Mouse (Mus musculus): Measurements from ENCODE around the gene Tmem236. TPM values are rescaled to one million over a fixed set of nuclear protein-coding genes. Genes with fewer than 3 reads are reported as not detected.

The Tmem236 gene
- polyA plus RNA-seq (2016; fragmentation: Nextera tagmentation; extraction: Ambion mirVana) = 0.12 TPM in 1 of 2 replicates, not detected in the other

GRCm38 (mm10) chr2:14174334-14174733 is at the start of gene Tmem236:
Gene Tmem236 (plus strand): TSS chr2:14174523.
- no peak within 1 kb of the TSS for H3K27ac ChIP-seq
- H3K4me3 ChIP-seq = no peak within 1 kb of the TSS
- H3K27me3 ChIP-seq (replicated peaks) = no peaks in the 10 kb centered on the region
- no peaks in the 10 kb centered on the region for H3K9me3 ChIP-seq (replicated peaks)
- ATAC-seq = no peak
- peaks cover 7% of the 10 kb centered on the region for H3K4me1 ChIP-seq
- no peak within 1 kb of the TSS for H3K4me2 ChIP-seq
- no peak within 1 kb of the TSS for H3K9ac ChIP-seq
- H3K36me3 ChIP-seq = no peaks in the 10 kb centered on the region
- WGBS (ENCODE audit: insufficient replicate concordance) = 76% methylated on average over 3 of the region's 3 CpGs

GRCm38 (mm10) chr2:14126387-14126786 is 47.9 kb upstream of the Tmem236 start:
- no peak for ATAC-seq
- 77% methylated on average over 6 of the region's 6 CpGs for WGBS (ENCODE audit: insufficient replicate concordance)

GRCm38 (mm10) chr2:14127629-14128028 is 46.7 kb upstream of the Tmem236 start:
- no peak overlapping the region for H3K4me2 ChIP-seq
- no peak for ATAC-seq
- no peaks in the 10 kb centered on the region for H3K4me1 ChIP-seq
- no peak overlapping the region for H3K27ac ChIP-seq
- 77% methylated on average over 3 of the region's 3 CpGs for WGBS (ENCODE audit: insufficient replicate concordance)
- no peaks in the 10 kb centered on the region for H3K9me3 ChIP-seq (replicated peaks)
- peaks cover 51% of the 10 kb centered on the region for H3K36me3 ChIP-seq
- no peaks in the 10 kb centered on the region for H3K27me3 ChIP-seq (replicated peaks)
- no peak overlapping the region for H3K4me3 ChIP-seq
- no peak overlapping the region for H3K9ac ChIP-seq

More at GRCm38 (mm10) chr2:14126387-14126786, 47.9 kb upstream of the Tmem236 start:
- H3K4me1 ChIP-seq = no peaks in the 10 kb centered on the region
- no peaks in the 10 kb centered on the region for H3K9me3 ChIP-seq (replicated peaks)
- H3K4me2 ChIP-seq = no peak overlapping the region
- H3K27me3 ChIP-seq (replicated peaks) = no peaks in the 10 kb centered on the region
- H3K4me3 ChIP-seq = no peak overlapping the region
- H3K9ac ChIP-seq = no peak overlapping the region
- H3K27ac ChIP-seq = no peak overlapping the region
- H3K36me3 ChIP-seq = peaks cover 38% of the 10 kb centered on the region

- no peaks in the 10 kb centered on the region for H3K9me3 ChIP-seq (replicated peaks)
- no peak overlapping the region for H3K9ac ChIP-seq
- ATAC-seq = no peak
- no peaks in the 10 kb centered on the region for H3K4me1 ChIP-seq
- no peak overlapping the region for H3K27ac ChIP-seq
- H3K4me3 ChIP-seq = no peak overlapping the region
- WGBS (ENCODE audit: insufficient replicate concordance) = 60% methylated on average over 12 of the region's 12 CpGs
- H3K4me2 ChIP-seq = no peak overlapping the region
- H3K36me3 ChIP-seq = peaks cover 64% of the 10 kb centered on the region
- H3K27me3 ChIP-seq (replicated peaks) = no peaks in the 10 kb centered on the region
Measured at GRCm38 (mm10) chr2:14130641-14131339, 43.5 kb upstream of the Tmem236 start.

- H3K9me3 ChIP-seq (replicated peaks) = no peaks in the 10 kb centered on the region
- no peaks in the 10 kb centered on the region for H3K27me3 ChIP-seq (replicated peaks)
- H3K27ac ChIP-seq = no peak overlapping the region
- no peaks in the 10 kb centered on the region for H3K4me1 ChIP-seq
- 86% methylated on average over 4 of the region's 4 CpGs for WGBS (ENCODE audit: insufficient replicate concordance)
- peaks cover 65% of the 10 kb centered on the region for H3K36me3 ChIP-seq
- no peak overlapping the region for H3K4me2 ChIP-seq
- H3K4me3 ChIP-seq = no peak overlapping the region
- H3K9ac ChIP-seq = no peak overlapping the region
- no peak for ATAC-seq
Measured at GRCm38 (mm10) chr2:14132468-14133326, 41.6 kb upstream of the Tmem236 start.

GRCm38 (mm10) chr2:14136906-14137305 is 37.4 kb upstream of the Tmem236 start:
- no peak for ATAC-seq
- Histone ChIP-seq H3K4me1 (no peaks in the 10 kb centered on the region), H3K9me3 (replicated peaks) (no peaks in the 10 kb centered on the region), H3K4me2 (no peak overlapping the region), H3K4me3 (no peak overlapping the region), H3K36me3 (peaks cover 70% of the 10 kb centered on the region), H3K9ac (no peak overlapping the region), H3K27ac (no peak overlapping the region), H3K27me3 (replicated peaks) (no peaks in the 10 kb centered on the region)
- 81% methylated on average over 3 of the region's 3 CpGs for WGBS (ENCODE audit: insufficient replicate concordance)

GRCm38 (mm10) chr2:14139590-14139989 is 34.7 kb upstream of the Tmem236 start:
- Histone ChIP-seq H3K27me3 (replicated peaks) (no peaks in the 10 kb centered on the region), H3K36me3 (peaks cover 73% of the 10 kb centered on the region), H3K4me2 (no peak overlapping the region), H3K9ac (no peak overlapping the region), H3K27ac (no peak overlapping the region), H3K4me3 (no peak overlapping the region), H3K9me3 (replicated peaks) (no peaks in the 10 kb centered on the region), H3K4me1 (no peaks in the 10 kb centered on the region)
- no peak for ATAC-seq
- WGBS (ENCODE audit: insufficient replicate concordance) = 82% methylated on average over 6 of the region's 6 CpGs

GRCm38 (mm10) chr2:14140044-14140443 is 34.3 kb upstream of the Tmem236 start:
- Histone ChIP-seq H3K36me3 (peaks cover 77% of the 10 kb centered on the region), H3K9ac (no peak overlapping the region), H3K27ac (no peak overlapping the region), H3K9me3 (replicated peaks) (no peaks in the 10 kb centered on the region), H3K4me1 (no peaks in the 10 kb centered on the region), H3K4me3 (no peak overlapping the region), H3K27me3 (replicated peaks) (no peaks in the 10 kb centered on the region), H3K4me2 (no peak overlapping the region)
- 87% methylated on average over 2 of the region's 2 CpGs for WGBS (ENCODE audit: insufficient replicate concordance)
- ATAC-seq = no peak

- no peak overlapping the region for H3K4me3 ChIP-seq
- H3K27me3 ChIP-seq (replicated peaks) = no peaks in the 10 kb centered on the region
- no peak overlapping the region for H3K4me2 ChIP-seq
- WGBS (ENCODE audit: insufficient replicate concordance) = 75% methylated on average over 3 of the region's 3 CpGs
- H3K4me1 ChIP-seq = no peaks in the 10 kb centered on the region
- no peak for ATAC-seq
- peaks cover 64% of the 10 kb centered on the region for H3K36me3 ChIP-seq
- no peak overlapping the region for H3K27ac ChIP-seq
- no peak overlapping the region for H3K9ac ChIP-seq
- H3K9me3 ChIP-seq (replicated peaks) = no peaks in the 10 kb centered on the region
Measured at GRCm38 (mm10) chr2:14145311-14145710, 29.0 kb upstream of the Tmem236 start.

GRCm38 (mm10) chr2:14146913-14147312 is 27.4 kb upstream of the Tmem236 start:
- Histone ChIP-seq H3K4me1 (no peaks in the 10 kb centered on the region), H3K4me2 (no peak overlapping the region), H3K9me3 (replicated peaks) (no peaks in the 10 kb centered on the region), H3K36me3 (peaks cover 54% of the 10 kb centered on the region), H3K4me3 (no peak overlapping the region), H3K27me3 (replicated peaks) (no peaks in the 10 kb centered on the region), H3K27ac (no peak overlapping the region), H3K9ac (no peak overlapping the region)
- WGBS (ENCODE audit: insufficient replicate concordance) = 90% methylated on average over 2 of the region's 2 CpGs
- no peak for ATAC-seq

- H3K9me3 ChIP-seq (replicated peaks) = no peaks in the 10 kb centered on the region
- H3K4me1 ChIP-seq = no peaks in the 10 kb centered on the region
- H3K4me2 ChIP-seq = no peak overlapping the region
- no peaks in the 10 kb centered on the region for H3K27me3 ChIP-seq (replicated peaks)
- no peak overlapping the region for H3K9ac ChIP-seq
- WGBS (ENCODE audit: insufficient replicate concordance) = 75% methylated on average over 2 of the region's 2 CpGs
- H3K27ac ChIP-seq = no peak overlapping the region
- no peak overlapping the region for H3K4me3 ChIP-seq
- H3K36me3 ChIP-seq = peaks cover 28% of the 10 kb centered on the region
- ATAC-seq = no peak
Measured at GRCm38 (mm10) chr2:14150829-14151228, 23.5 kb upstream of the Tmem236 start.

- no peak for ATAC-seq
- WGBS (ENCODE audit: insufficient replicate concordance) = 80% methylated on average over 6 of the region's 6 CpGs
- H3K4me3 ChIP-seq = no peak overlapping the region
Measured at GRCm38 (mm10) chr2:14151854-14152253, 22.5 kb upstream of the Tmem236 start.

More at GRCm38 (mm10) chr2:14151854-14152253, 22.5 kb upstream of the Tmem236 start:
- H3K36me3 ChIP-seq = peaks cover 21% of the 10 kb centered on the region
- no peaks in the 10 kb centered on the region for H3K4me1 ChIP-seq
- H3K4me2 ChIP-seq = no peak overlapping the region
- H3K27me3 ChIP-seq (replicated peaks) = no peaks in the 10 kb centered on the region
- H3K9me3 ChIP-seq (replicated peaks) = no peaks in the 10 kb centered on the region
- H3K27ac ChIP-seq = no peak overlapping the region
- no peak overlapping the region for H3K9ac ChIP-seq
